In genomic region chr11:117098155-117098554, GRCm38 (mm10) we compare ENCODE assay signal across 11 mouse cellular contexts. TPM values are rescaled to one million over a fixed set of nuclear protein-coding genes. Genes with fewer than 3 reads are reported as not detected.
DNase-seq lines count a peak whose midpoint lies in the region; ATAC-seq and TF ChIP-seq lines count a peak whose summit lies in the region.
"Had no signal": no experiment of that assay in that cellular context is flagged by ENCODE, and none has a peak within 500 bp of the region (broad histone marks: within the 10 kb centered on the region; RNA-seq: fewer than 3 reads in every experiment).

No protein-coding gene starts in this region.

- no peak for TF ChIP-seq CTCF in heart, adult 2 months (IDR thresholded peaks at IDR 0.05)

- TF ChIP-seq EP300 in heart, adult 2 months (IDR thresholded peaks at IDR 0.05; ENCODE audit: insufficient read depth, low read depth, low read length), result peak; percentile 99

- no peaks in the 10 kb centered on the region for H3K9me3 ChIP-seq in heart, embryonic 13.5 days
- no peaks in the 10 kb centered on the region for H3K9me3 ChIP-seq in limb, embryonic 15.5 days
- H3K9me3 ChIP-seq: midbrain, embryonic 15.5 days had no signal

- H3K4me3 ChIP-seq in heart, adult 2 months, result no peak overlapping the region
- H3K4me3 ChIP-seq in brown adipose tissue, adult 24 weeks (ENCODE audit: insufficient read depth, low read depth, low read length), result no peak overlapping the region
- H3K4me3 ChIP-seq in heart, embryonic 13.5 days, result no peak overlapping the region
- no peak overlapping the region for H3K4me3 ChIP-seq in limb, embryonic 15.5 days
- H3K4me3 ChIP-seq: midbrain, embryonic 15.5 days had no signal

- ATAC-seq in heart, embryonic 13.5 days (ENCODE audit: extremely low read depth, insufficient number of reproducible peaks, low FRiP score, low TSS enrichment), result no peak
- ATAC-seq in limb, embryonic 15.5 days (ENCODE audit: insufficient number of reproducible peaks, low FRiP score, low TSS enrichment, low read depth), result no peak
- no peak for ATAC-seq in granulocyte monocyte progenitor cell, adult 5-6 weeks (replicated peaks; ENCODE audit: poor library complexity, severe bottlenecking)
- ATAC-seq: midbrain, embryonic 15.5 days had no signal

- TF ChIP-seq POLR2A in heart, adult 2 months (IDR thresholded peaks at IDR 0.05; ENCODE audit: insufficient read depth, low read depth, low read length), result peak; percentile 79; the same call in 1 of the 2 replicates

- peak overlapping the region; percentile 89 for H3K27ac ChIP-seq in heart, adult 2 months
- H3K27ac ChIP-seq in brown adipose tissue, adult 24 weeks (replicated peaks; ENCODE audit: low read depth, low read length), result peak overlapping the region; percentile 100
- H3K27ac ChIP-seq in heart, embryonic 13.5 days (replicated peaks), result peak overlapping the region; percentile 48; the same call in 1 of the 2 replicates
- H3K27ac ChIP-seq in limb, embryonic 15.5 days, result peak overlapping the region; percentile 47; the same call in 1 of the 2 replicates
- H3K27ac ChIP-seq: midbrain, embryonic 15.5 days had no signal

- H3K9ac ChIP-seq in heart, adult 2 months (ENCODE audit: low read depth, low read length), result peak overlapping the region; percentile 53
- peak overlapping the region; percentile 28; the same call in 1 of the 2 replicates for H3K9ac ChIP-seq in heart, embryonic 13.5 days
- no peak overlapping the region for H3K9ac ChIP-seq in limb, embryonic 15.5 days
- H3K9ac ChIP-seq: midbrain, embryonic 15.5 days had no signal

- H3K27me3 ChIP-seq in heart, adult 2 months (ENCODE audit: control insufficient read depth, insufficient read depth, low read length), result no peaks in the 10 kb centered on the region
- 0 out of 2 replicates have a peak, but pooled peaks cover 6% of the 10 kb centered on the region for H3K27me3 ChIP-seq in heart, embryonic 13.5 days (replicated peaks)
- no peaks in the 10 kb centered on the region for H3K27me3 ChIP-seq in limb, embryonic 15.5 days
- H3K27me3 ChIP-seq: midbrain, embryonic 15.5 days had no signal

- WGBS in heart, adult 2 months, result 35% methylated on average over 5 of the region's 5 CpGs
- 30% methylated on average over 5 of the region's 5 CpGs for WGBS in heart, embryonic 13.5 days
- WGBS in limb, embryonic 15.5 days, result 19% methylated on average over 5 of the region's 5 CpGs

- H3K4me1 ChIP-seq in heart, adult 2 months (ENCODE audit: control insufficient read depth, insufficient read depth, low read length), result peaks cover 51% of the 10 kb centered on the region
- H3K4me1 ChIP-seq in brown adipose tissue, adult 24 weeks (ENCODE audit: control insufficient read depth, insufficient read depth, insufficient read length, low read length), result peaks cover 57% of the 10 kb centered on the region
- H3K4me1 ChIP-seq in heart, embryonic 13.5 days, result peaks cover 79% of the 10 kb centered on the region
- peaks cover 23% of the 10 kb centered on the region for H3K4me1 ChIP-seq in limb, embryonic 15.5 days

- intact Hi-C loops in heart, adult 2 months (cut with DNase I), result loop anchor here (10.0 kb wide), 1 partner anchor 457 kb away; no protein-coding TSS in a partner anchor
- intact Hi-C loops in heart, postnatal 36 days (cut with DNase I), result no loop called here

- H3K4me2 ChIP-seq in heart, embryonic 13.5 days, result no peak overlapping the region
- no peak overlapping the region for H3K4me2 ChIP-seq in limb, embryonic 15.5 days
- H3K4me2 ChIP-seq: liver, embryonic 11.5 days; midbrain, embryonic 15.5 days had no signal

- H3K79me2 ChIP-seq in heart, adult 2 months (replicated peaks; ENCODE audit: control insufficient read depth, insufficient read depth, low read length), result no peaks in the 10 kb centered on the region

- H3K36me3 ChIP-seq in heart, adult 2 months (ENCODE audit: control insufficient read depth, insufficient read depth, low read length), result peaks cover 6% of the 10 kb centered on the region; the same call in 1 of the 2 replicates
- H3K36me3 ChIP-seq in heart, embryonic 13.5 days, result no peaks in the 10 kb centered on the region
- no peaks in the 10 kb centered on the region for H3K36me3 ChIP-seq in limb, embryonic 15.5 days
- H3K36me3 ChIP-seq: midbrain, embryonic 15.5 days had no signal

- DNase-seq in heart, adult 2 months, result peak in 1 of 2 experiments; percentile 66
- DNase-seq in heart, postnatal 36 days, result no peak
- no peak for DNase-seq in embryo, embryonic 11 days
- no peak for DNase-seq in yolk sac, embryonic 10.5 days (ENCODE audit: low spot score)
- DNase-seq: retina, postnatal 1 day had no signal

RNA-seq across cellular contexts. Expression of gene Sec14l1, which starts 16.8 kb away (rescaled TPM):
- 10 to 100 TPM; 65.4 to 89.5 TPM for total RNA-seq in heart, adult 2 months (2021)
- 71.5 and 83.9 TPM in 2 replicates for polyA plus RNA-seq in heart, adult 2 months (2012; rRNA removed)
- total RNA-seq in heart, postnatal 36 days (2021), result 10 to 100 TPM; 67.9 to 75.2 TPM
- polyA plus RNA-seq in brown adipose tissue, adult 24 weeks (2012; ENCODE audit: insufficient read depth, insufficient read length, missing spikeins), result 35.4 and 37.4 TPM in 2 replicates
- 44.5 and 45.3 TPM in 2 replicates for polyA plus RNA-seq in heart, embryonic 13.5 days (2015; fragmentation: Nextera tagmentation; extraction: Ambion mirVana)
- 59.2 and 69.7 TPM in 2 replicates for polyA plus RNA-seq in limb, embryonic 15.5 days (2015; fragmentation: Nextera tagmentation; extraction: Ambion mirVana)
- 10.8 and 13.3 TPM in 2 replicates for total RNA-seq in granulocyte monocyte progenitor cell, adult 5-6 weeks (2014; fragmentation: Nextera tagmentation)
- 9.8 and 12.8 TPM in 2 replicates for total RNA-seq in granulocyte monocyte progenitor cell, adult 5-6 weeks (2017)

Comparison
In these comparisons a context has a peak if more than half of its experiments do, and no peak if none do; other contexts are left out.
1. H3K27ac ChIP-seq: peak in every context shown above with its lines; median percentile 100 in brown adipose tissue, adult 24 weeks; 89 in heart, adult 2 months; 48 in heart, embryonic 13.5 days; 47 in limb, embryonic 15.5 days.